Mouse (Mus musculus) ES-Bruce4 (cell line): ENCODE measurements around the gene 9530053A07Rik. TPM values are rescaled to one million over a fixed set of nuclear protein-coding genes. Genes with fewer than 3 reads are reported as not detected.

Source experiments
- H3K27ac ChIP-seq: 2 replicates; pipeline ENCODE4 v1.5.1; 2012; ENCODE audit warnings: low read length, inconsistent platforms; ENCODE audit not compliant: insufficient read depth
- H3K27me3 ChIP-seq: 2 replicates; pipeline ENCODE4 v1.6.1; 2012; ENCODE audit warnings: mild to moderate bottlenecking, low read length, inconsistent platforms; ENCODE audit not compliant: control insufficient read depth, poor library complexity, insufficient read depth, severe bottlenecking
- H3K36me3 ChIP-seq: 2 replicates; pipeline ENCODE4 v1.6.1; 2012; ENCODE audit warnings: inconsistent platforms, mild to moderate bottlenecking, low read length, moderate library complexity; ENCODE audit not compliant: control insufficient read depth, poor library complexity, insufficient read depth, severe bottlenecking
- H3K4me1 ChIP-seq: one replicate; pipeline ENCODE4 v1.8.1; 2011; ENCODE audit warnings: low read length; ENCODE audit not compliant: control insufficient read depth, insufficient read depth
- H3K4me3 ChIP-seq: 2 replicates; pipeline ENCODE4 v1.5.1; 2011; ENCODE audit warnings: low read depth, mild to moderate bottlenecking, low read length
- H3K9ac ChIP-seq: 2 replicates; pipeline ENCODE4 v1.6.1; 2012; ENCODE audit warnings: low read depth, mild to moderate bottlenecking, inconsistent platforms; ENCODE audit not compliant: poor library complexity, severe bottlenecking
- H3K9me3 ChIP-seq: replicated peaks from 2 replicates; pipeline ENCODE4 v1.6.1; 2012; ENCODE audit warnings: mild to moderate bottlenecking, low read length, inconsistent platforms; ENCODE audit not compliant: control insufficient read depth, poor library complexity, insufficient read depth, severe bottlenecking
- CTCF ChIP-seq: IDR thresholded peaks from one replicate; pipeline ENCODE4 v1.8.1; 2011; ENCODE audit warnings: low read depth, low read length
- EP300 ChIP-seq: IDR thresholded peaks from 2 replicates; pipeline ENCODE4 v1.6.1; 2011; ENCODE audit warnings: low read depth, low read length; ENCODE audit not compliant: insufficient read depth
- POLR2A ChIP-seq: IDR thresholded peaks from one replicate; pipeline ENCODE4 v1.8.1; 2011; ENCODE audit warnings: low read length; ENCODE audit not compliant: insufficient read depth
- polyA plus RNA-seq: library from polyadenylated mRNA; stranded (reverse); fragments of >200 nt; gene quantifications from 2 replicates; pipeline ENCODE4 v1.2.4, GENCODE M21; 2011; ENCODE audit warnings: low read depth; ENCODE audit not compliant: missing spikeins, insufficient read depth, insufficient read length

The 9530053A07Rik gene
- polyA plus RNA-seq, 1 experiment: 0.13 TPM

DNA sequence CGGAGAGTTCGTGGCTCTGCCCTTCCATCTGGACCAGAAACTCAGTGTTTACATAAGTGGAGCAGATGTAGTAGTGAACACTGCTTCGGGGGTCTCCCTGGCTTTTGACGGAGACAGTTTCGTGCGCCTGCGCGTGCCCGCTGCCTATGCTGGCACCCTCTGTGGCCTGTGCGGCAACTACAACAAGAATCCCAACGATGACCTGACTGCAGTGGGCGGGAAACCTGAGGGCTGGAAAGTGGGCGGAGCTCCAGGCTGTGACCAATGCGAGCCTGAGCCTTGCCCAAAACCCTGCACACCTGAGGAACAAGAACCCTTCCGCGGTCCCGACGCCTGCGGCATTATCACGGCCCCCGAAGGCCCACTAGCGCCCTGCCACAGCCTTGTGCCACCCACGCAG lies 24.6 kb upstream of the 9530053A07Rik start:
- Histone ChIP-seq H3K4me1 (no peaks in the 10 kb centered on the region), H3K36me3 (no peaks in the 10 kb centered on the region), H3K27ac (no peak overlapping the region), H3K9ac (no peak overlapping the region), H3K27me3 (no peaks in the 10 kb centered on the region), H3K4me3 (peak overlapping the region; percentile 15; the same call in 1 of the 2 replicates), H3K9me3 (no peaks in the 10 kb centered on the region)
- TF ChIP-seq EP300: no peak
- no peak for TF ChIP-seq CTCF
- no peak for TF ChIP-seq POLR2A

DNA sequence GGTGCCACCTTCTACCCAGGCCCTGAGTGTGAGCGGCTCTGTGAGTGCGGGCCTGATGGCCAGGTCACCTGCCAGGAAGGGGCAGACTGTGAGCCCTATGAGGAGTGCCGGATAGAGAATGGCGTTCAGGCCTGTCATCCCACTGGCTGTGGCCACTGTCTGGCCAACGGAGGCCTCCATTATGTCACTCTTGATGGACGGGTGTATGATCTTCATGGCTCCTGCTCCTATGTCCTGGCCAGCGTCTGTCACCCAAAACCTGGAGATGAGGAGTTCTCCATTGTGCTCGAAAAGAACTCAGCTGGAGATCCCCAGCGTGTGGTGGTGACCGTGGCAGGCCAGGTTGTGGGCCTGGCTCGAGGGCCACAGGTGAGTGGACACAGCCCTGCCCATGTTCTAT lies 23.0 kb upstream of the 9530053A07Rik start:
- Histone ChIP-seq H3K27me3 (no peaks in the 10 kb centered on the region), H3K27ac (no peak overlapping the region), H3K9ac (no peak overlapping the region), H3K36me3 (no peaks in the 10 kb centered on the region), H3K4me1 (no peaks in the 10 kb centered on the region), H3K4me3 (no peak overlapping the region), H3K9me3 (no peaks in the 10 kb centered on the region)
- TF ChIP-seq POLR2A (no peak), CTCF (no peak), EP300 (no peak)

DNA sequence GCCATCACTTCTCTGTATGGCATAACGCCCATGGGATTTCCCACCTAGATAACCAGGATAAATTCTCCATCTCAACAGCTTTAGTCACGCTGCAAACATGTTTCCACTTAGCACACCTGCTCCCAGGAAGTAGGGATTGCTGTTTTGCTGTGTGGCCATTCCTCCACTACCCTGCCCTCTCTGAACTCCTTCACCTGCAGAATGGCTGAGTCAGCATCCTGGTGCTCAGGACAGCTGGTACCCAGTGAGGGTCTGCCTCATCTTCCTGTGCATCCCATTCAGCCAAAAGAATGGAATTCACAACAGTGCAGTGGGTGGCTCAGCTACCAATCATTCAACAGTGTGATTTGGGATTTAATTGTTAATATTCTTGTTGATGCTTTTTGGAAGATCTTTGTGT lies 14.6 kb upstream of the 9530053A07Rik start:
- H3K4me3 ChIP-seq: no peak overlapping the region
- H3K27me3 ChIP-seq: no peaks in the 10 kb centered on the region
- H3K9me3 ChIP-seq: no peaks in the 10 kb centered on the region
- no peak overlapping the region for H3K27ac ChIP-seq
- H3K9ac ChIP-seq: no peak overlapping the region
- TF ChIP-seq CTCF (no peak), POLR2A (no peak), EP300 (no peak)
- no peaks in the 10 kb centered on the region for H3K4me1 ChIP-seq
- H3K36me3 ChIP-seq: no peaks in the 10 kb centered on the region

DNA sequence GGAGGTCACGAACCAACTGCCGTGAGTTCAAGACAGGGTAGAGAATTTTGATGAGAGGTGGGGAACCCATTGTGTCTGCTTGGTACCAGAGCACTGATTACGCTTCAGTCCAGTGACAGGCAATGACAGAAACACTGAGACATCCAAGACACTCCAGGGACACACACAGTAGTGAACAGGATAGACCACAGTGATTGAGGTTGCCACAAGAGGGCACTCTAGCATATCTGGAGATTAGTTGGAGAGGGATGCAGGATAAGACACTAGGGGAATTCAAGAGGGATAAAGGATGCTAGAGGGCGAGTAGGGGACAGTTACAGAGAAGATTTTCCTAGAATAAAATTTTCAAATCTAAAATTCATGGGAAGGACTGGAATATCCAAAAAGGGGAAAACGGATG lies 8.3 kb downstream of the 9530053A07Rik start:
- H3K27ac ChIP-seq: no peak overlapping the region
- H3K9ac ChIP-seq: no peak overlapping the region
- no peaks in the 10 kb centered on the region for H3K36me3 ChIP-seq
- no peak for TF ChIP-seq POLR2A
- peak; percentile 23 for TF ChIP-seq CTCF
- no peak for TF ChIP-seq EP300
- H3K9me3 ChIP-seq: no peaks in the 10 kb centered on the region
- H3K4me3 ChIP-seq: no peak overlapping the region
- H3K4me1 ChIP-seq: no peaks in the 10 kb centered on the region
- no peaks in the 10 kb centered on the region for H3K27me3 ChIP-seq

DNA sequence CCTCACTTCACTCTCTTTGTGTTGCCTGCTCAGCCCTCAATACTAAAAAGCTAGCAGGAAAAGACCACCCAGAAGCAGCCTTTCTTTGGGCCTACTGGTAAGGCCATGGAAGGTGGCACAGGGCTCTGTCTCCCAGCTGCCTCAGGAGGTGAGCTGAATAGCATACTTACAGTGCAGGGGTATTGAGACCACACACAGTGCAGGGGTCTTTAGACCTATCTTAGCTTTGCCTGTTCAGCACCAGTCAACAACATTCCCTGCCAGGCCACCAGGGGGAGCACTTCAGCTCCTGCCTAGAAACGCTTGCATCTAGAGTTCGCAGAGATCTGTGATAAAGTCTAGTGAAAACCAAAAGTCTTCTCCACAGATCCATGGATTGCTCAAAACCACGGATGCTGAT lies 19.0 kb downstream of the 9530053A07Rik start:
- no peaks in the 10 kb centered on the region for H3K36me3 ChIP-seq
- H3K27ac ChIP-seq: no peak overlapping the region
- TF ChIP-seq CTCF: peak; percentile 88
- no peak for TF ChIP-seq POLR2A
- peak; percentile 46; the same call in 1 of the 2 replicates for TF ChIP-seq EP300
- H3K9ac ChIP-seq: no peak overlapping the region
- H3K27me3 ChIP-seq: no peaks in the 10 kb centered on the region
- no peaks in the 10 kb centered on the region for H3K4me1 ChIP-seq
- H3K9me3 ChIP-seq: no peaks in the 10 kb centered on the region
- H3K4me3 ChIP-seq: no peak overlapping the region

DNA sequence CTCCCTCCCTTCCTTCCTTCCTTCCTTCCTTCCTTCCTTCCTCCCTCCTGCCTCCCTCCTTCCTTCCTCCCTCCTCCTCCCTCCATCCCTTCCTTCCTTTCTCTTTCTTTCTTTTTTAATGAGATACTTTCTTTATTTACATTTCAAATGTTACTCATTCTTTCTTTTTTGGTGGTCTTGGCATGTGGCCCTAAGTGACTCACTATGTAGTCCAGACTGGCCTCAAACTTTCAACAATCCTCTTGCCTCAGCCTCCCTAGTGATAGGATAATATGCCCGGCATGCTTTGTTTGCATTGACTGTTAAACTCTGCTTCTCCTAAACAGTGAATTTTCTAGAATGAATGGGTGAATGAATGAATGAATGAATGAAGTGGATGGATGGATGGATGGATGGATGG lies 20.6 kb downstream of the 9530053A07Rik start:
- Histone ChIP-seq H3K4me3 (no peak overlapping the region), H3K27ac (no peak overlapping the region), H3K9ac (no peak overlapping the region), H3K9me3 (no peaks in the 10 kb centered on the region), H3K4me1 (no peaks in the 10 kb centered on the region), H3K36me3 (no peaks in the 10 kb centered on the region), H3K27me3 (no peaks in the 10 kb centered on the region)
- no peak for TF ChIP-seq POLR2A
- TF ChIP-seq CTCF: no peak
- TF ChIP-seq EP300: no peak
